Mouse (Mus musculus) urinary bladder, postnatal 25 days (tissue): ENCODE measurements around the gene Taf12.
A peak's percentile ranks its signal among the peaks of the same experiment; 100 is the strongest.
"Not testable (repeated sequence)": the region's sequence is repeated elsewhere in the genome, so short reads cannot be mapped to it uniquely, and the experiment has no call there.

ENCODE experiments used
- DNase-seq: peaks from one replicate; pipeline ENCODE4 v3.0.0; 2022; ENCODE audit warnings: low spot score

The Taf12 gene

DNA sequence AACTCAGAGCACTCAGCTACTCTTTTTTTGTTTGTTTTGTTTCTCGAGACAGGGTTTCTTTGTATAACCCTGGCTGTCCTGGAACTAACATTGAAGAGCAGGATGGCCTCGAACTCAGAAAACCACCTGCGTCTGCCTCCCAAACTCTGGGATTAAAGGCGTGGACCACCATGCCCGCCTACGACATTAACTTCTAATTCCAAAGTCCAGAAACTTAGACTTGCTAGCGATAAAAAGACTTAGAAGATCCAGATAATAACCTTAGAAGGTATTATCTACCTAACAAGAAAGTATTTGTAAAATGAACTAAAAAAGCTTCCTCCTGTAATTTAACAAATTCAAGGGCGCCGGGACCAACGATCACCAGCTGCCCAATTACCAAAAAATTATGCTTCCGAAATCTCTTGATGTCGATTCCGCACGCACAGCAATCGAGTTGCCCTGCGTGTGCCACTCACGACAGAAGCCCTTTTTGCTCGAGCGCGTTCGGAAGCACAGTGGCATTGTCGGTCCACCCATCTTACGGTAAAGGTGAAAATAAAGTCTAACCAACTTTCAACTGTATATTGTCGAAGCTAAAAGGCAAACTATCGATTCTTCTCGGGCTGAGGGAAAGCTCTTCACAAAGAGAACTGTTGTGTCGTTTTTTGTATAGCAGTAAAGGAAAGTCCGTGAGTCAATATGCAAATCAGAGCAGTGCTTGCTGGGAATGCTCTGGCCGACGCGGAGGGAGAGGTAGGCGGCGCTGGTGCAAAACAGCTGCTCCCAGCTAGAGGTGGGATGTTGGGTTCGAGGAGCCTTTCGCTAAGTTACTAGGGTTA, 4.2 kb upstream of the Taf12 start:
- DNase-seq, result peak; percentile 75

DNA sequence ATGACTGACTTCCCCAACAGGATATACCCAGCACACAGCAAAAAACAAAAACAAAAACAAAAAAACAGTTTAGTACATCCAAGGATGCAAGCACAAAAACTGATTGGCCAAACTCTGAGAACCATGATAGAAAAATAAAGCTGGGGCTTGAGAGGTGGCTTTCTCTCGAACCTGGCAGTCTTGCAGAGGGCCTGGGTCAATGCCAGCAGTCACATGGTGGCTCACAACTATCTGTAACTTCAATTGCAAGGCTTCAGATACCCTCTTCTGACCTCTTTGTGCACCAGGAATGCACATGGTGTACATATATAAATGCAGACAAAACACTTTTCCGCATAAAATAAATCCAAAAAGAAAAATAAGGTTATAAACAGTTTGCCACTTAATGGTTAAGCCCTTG, 1.0 kb upstream of the Taf12 start:
- no peak for DNase-seq

DNA sequence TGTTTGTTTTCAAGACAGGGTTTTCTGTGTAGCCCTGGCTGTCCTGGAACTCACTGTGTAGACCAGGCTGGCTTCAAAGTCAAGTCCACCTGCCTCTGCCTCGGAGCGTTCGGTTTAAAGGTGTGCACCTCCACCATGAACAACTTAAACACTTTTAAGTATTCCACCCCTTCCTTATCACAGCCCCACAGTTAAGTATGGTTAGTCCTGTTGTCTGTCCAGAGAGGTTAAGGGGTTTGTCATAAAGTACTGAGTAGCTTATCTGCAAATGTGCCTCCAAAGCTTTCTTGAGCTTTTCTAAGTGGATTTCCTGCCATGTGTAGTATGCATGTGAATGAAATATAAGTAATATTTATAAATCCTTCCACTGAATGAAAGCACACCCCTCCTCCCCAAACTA, 1.8 kb downstream of the Taf12 start:
- DNase-seq, result no peak

DNA sequence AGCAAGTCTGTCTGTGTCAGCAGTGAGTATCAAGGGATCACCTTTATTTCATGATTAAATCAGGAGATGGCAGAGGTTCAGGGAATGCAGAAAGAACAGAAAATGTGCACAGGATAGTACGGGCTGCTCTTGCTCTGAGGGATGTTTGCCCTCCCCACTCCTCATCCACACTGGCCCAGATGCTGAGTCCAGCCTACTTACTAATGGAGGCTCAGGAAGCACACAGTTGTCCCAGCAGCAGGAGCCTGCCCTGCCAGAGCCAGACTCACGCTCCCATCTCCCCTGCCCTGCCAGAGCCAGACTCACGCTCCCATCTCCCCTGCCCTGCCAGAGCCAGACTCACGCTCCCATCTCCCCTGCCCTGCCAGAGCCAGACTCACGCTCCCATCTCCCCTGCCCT, 14.7 kb downstream of the Taf12 start:
- not testable (repeated sequence) for DNase-seq

DNA sequence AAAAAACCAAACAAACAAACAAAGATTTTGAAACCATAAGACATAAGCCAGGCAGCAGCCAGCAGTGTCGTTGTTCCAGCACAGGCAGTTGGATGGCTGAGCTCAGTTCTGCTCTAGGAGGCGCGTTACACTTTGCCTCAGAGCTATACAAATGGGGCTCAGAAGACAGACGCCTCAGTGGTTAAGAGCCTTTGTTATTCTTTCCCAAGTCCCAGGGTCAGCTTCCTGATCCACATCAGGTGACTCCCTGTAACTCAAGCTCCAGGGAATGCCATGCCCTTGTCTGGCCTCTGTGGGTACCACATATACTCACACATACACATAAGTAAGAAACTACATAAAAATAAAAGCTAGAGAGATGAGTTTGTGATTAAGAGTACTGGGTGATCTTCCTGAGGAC, 16.9 kb downstream of the Taf12 start:
- no peak for DNase-seq

DNA sequence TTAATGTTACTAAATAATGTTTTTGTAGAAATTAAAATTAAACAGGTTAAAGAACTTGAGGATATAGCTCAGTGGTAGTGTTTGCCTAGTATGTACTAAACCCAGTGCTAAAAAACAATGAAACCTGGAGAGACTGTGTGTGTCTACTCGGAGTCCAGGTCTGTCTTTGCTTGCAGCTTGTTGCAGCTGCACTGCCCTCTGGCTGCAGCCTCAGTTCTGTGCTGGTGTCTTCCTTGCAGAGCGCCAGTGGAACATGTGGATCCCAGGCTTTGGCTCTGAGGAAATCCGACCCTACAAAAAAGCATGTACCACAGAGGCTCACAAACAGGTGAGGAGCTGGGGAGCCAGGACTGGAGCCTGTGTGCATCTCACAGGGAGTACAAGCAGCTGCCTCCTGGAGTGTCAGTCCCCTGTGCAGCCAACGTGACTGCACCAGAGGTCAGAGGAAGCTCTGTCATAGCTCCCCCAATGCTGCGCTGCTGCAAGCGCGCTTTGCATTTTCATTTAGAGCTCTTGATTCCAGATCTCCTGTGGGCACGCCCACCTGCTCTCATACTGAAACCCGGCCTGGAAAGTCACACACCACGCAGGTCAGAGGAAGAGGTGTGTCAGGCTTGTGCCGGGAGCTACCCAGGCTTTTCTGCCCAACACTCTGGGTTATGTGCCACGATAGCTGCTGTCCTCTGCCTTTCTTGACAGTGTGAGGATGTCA, 17.6 kb downstream of the Taf12 start:
- no peak for DNase-seq

DNA sequence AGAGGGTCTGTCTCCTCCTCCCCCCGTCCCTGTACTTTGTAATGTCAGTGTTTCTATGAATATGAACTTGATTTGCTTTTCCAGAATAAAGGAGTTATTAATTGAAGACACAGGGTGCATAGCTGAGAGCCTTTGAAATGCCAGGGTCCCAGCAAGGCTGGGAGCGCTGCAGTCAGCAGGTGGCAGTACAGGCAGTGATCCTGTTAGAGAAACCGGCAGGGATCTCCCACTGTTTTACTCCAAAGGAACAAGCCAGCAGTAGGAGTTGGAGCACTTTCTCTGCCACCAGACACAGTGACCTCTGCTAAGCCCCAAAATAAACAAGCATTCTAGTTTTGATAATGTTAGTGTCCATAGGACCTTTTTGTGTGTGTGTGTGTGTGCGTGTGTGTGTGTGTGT, 18.8 kb downstream of the Taf12 start:
- DNase-seq, result no peak

DNA sequence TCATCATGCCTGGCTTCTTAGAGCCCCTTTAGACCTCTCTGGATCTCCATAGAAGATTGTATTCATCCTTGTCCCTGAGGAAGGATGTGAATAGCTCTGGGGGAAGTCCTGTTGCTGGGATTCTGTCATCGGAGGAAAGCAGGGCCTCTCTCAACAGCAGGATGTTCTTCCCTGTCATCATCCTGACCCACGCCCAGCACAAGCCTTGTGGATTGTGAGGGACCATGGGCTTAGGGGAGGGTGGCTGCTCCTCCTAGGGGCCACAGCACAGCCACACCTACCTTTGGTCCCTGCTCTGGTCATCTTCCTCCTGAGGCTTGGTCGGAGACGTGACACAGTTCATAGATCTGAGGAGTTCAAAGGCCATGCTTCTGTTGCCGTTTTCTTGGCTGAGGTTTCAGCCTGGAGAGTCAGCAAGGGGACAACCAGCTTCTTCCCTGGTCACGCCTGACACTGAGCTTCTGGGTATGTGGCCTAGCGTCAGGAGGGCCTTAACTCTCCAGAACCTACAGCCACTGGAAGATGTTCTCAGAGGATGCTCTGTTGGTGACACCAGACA, 19.6 kb downstream of the Taf12 start:
- no peak for DNase-seq

DNA sequence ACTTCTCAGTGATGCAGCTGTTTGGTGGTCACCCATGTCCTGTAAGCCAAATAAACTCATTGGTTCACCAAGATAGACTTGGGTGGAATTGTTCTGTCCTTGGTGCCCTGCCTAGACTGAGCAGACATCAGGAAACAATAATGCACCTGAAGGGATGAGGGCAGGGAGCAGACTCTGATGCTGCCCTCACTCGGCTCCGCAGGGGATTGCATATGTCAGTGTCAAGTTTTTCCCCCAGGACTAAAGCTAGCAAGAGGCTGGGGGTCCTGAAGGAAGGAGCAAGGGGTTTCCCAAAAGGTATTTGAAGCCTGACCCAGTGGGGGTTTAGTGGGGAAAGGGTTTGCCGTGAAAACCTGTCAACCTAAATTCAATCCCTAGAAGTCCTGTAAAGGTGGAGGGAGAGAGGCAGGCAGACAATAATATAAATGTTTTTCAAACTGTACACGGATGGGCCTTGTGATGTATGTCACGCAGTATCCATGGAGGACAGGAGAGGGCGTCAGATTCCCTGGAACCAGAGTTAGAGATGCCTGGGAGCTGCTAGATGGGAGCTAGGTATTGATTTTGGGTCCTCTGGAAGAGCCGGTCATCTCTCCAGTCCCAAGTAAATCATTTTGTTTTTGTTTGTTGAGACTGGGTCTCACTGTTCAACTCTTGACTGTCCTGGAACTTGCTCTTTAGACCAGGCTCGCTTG, 21.7 kb downstream of the Taf12 start:
- no peak for DNase-seq

DNA sequence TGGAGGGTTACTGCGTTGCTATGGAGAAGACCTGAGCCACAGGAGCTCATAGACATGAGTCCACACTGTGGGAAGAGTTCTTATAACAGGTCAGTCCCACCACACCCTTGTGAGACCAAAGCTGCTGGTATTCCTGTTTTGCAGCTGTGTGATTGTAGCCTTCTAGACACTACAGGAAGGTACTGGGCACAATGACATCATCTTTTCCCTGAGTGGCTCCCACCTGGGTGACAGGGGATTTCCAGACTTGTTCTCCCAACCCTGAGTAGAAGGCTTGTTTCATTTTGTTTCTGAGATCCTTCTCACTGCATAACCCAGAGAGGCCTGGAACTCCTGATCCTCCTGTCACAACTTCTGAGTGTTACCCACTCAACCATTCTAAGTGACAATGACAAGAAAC, 25.7 kb downstream of the Taf12 start:
- DNase-seq, result no peak

DNA sequence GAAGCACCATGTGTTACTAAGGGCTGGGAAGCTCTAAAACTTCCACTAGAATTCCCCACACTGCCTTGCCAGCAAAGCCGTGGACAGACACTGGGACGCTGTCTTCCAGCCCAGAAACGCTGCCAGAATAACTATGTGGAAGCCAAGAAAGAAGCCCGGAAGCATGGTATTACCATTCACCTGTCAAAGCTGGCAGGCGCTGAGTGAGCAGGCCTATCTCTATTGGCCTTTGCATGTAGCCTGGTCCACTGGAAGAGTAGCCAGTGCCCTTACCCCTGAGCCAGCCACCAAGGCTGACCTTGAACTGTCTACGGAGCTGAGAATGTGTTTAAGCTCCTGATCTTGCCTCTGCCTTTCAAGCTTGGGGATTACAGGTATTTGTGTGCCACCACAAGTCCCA, 27.3 kb downstream of the Taf12 start:
- DNase-seq, result no peak

DNA sequence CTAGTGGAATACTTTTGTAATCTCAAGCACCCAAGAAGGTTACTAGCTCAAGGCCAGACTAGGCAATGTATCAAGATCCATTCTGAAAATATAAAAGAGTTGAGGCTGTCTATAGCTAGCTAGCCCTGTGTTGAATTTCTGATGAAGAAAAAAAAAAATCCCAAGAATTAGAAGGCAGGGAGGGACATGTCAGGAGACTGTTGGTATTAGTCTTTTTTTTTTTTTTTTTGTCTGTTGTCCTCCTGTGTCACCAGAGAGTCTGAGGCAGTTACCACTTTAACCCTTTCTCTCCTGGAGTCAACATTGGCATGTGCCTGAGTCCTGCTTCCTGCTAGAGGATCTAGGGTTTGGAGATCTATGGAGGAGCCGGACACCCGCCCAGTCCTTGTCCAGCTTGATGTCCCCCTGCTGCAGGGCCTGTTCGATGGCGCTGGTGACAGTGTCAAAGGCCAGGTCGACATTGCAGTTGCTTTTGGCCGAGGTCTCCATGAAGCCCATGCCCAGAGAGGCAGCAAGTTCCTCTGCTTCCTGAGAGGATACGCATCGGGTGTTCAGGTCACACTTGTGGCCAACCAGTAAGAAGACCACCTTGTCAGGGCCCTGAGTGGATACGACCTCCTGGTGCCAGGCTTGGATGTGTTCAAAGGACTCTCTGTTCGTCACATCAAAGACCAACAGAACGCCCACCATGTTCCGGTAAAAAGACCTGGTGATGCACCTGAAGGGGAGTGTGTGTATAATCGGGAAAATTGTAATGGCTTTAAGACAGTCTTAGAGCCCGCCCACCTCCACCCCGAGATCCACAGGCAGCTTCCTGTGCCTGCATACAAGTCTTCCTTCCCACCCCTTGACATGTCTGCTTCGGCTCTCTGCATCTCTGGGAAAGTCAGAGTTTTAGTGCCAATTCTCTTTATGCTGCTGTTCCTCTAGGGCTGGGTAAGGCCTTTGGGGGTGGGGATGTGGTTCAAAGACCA, 28.1 kb downstream of the Taf12 start:
- DNase-seq, result no peak

DNA sequence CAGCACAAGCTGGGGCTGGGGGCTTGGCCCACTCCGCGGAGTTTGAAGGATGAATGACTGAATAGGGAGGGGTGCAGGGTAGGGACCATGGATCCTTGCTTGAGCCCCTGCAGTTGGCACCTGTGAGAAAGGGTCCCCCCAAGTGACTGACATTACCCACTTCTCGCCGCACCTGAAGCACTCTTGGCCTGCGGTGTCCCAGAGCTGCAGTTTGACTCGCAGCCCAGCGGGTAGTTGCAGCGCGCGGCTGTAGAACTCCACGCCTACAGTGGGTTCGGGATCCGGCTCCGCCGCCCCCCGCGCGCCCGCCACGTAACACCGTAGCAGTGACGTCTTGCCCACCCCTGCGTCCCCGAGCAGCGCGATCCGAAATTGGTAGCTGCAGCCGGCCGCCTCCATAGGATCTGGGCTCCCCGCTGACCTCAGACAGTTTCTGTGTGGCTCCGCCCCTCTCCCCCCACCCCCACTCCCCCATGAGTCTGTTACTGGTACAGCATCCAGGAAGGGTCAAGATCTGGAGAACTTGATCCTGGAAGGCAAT, 28.8 kb downstream of the Taf12 start, which contains the start of gene Rab42:
Rab42 (minus strand) TSS at position 447 of the 541 bp plus-strand sequence.
- peak; percentile 36 for DNase-seq

DNA sequence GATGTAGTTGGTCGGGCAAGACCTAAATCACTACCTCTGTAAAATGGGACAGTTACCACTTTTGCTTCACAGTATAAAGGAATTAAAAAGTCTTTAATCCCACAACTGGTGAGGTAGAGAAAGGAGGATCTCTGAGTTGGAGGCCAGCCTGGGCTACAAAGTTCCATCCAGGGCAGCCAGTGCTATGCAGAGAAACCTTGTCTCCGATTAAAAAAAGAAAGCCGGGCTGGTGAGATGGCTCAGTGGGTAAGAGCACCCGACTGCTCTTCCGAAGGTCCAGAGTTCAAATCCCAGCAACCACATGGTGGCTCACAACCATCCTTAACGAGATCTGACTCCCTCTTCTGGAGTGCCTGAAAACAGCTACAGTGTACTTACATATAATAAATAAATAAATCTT, 29.3 kb downstream of the Taf12 start:
- not testable (repeated sequence) for DNase-seq

DNA sequence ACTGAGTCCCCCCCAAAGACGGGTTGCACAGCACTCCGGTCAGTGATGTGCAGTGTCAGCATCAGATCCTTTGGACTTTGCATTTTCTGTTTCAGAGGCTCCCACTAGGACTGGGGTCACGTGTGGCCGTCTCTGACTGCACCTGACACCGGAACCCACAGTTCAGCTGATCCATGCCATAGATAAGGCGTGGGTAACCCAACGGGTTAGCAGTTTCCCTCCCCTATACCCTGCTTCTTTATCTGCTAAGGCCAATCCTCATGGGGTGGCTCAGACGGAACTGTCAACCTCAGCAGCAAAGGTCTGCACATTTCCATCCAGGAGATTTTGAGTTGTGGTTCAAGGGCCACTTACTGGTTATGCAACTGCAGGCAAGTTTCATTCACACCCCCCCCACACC, 31.1 kb downstream of the Taf12 start:
- no peak for DNase-seq

DNA sequence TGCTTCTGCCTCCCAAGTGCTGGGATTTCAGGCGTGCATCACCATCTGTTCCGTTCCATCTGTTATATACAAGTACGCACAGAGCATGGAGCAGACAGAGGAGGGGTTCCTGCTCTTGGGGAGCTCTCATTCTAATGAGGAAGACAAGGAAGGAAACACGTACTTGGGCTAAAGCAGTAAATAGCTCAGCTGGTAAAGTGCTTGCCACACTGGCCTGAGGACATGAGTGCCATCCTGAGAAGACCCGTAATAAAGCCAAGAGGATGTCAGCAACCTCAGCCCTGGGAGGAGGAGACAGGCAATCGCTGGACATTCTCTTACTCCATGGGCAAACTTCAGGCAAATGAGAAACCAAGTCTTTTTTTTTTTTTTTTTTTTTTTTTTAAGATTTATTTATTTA, 31.8 kb downstream of the Taf12 start:
- no peak for DNase-seq

DNA sequence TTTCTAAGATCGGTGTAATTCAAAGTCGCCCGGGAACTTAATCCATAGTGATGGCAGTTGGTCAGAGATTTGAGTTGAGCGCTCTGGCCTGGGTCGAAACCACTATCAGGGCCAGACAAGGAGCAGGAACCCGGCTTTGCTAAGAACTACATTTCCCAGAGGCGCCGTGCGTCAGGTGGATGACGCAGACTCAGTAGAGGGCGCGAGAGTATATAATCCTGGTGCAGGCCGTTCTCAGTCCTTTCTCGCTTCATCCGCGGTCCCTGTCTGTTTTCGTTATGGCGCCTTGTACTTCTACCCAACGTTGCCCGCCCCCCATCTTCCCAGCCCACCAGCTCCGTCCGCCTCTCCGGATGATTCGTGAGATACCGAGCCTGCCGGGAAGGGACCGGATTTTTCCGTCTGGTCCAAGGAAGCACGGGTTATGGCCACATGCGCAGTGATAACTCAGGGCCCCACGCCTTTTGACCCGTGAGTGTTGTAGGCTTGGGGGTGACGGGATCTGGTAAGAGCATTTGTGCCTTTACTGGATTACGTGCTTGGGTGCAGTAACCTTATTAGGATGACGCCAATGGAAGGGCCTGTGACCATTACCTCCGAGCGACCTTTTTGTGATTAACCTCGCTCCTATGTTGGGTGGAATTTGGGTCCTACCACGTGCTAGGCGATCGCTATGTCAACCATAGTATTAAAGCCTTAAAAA, 34.4 kb downstream of the Taf12 start:
- peak; percentile 81 for DNase-seq

DNA sequence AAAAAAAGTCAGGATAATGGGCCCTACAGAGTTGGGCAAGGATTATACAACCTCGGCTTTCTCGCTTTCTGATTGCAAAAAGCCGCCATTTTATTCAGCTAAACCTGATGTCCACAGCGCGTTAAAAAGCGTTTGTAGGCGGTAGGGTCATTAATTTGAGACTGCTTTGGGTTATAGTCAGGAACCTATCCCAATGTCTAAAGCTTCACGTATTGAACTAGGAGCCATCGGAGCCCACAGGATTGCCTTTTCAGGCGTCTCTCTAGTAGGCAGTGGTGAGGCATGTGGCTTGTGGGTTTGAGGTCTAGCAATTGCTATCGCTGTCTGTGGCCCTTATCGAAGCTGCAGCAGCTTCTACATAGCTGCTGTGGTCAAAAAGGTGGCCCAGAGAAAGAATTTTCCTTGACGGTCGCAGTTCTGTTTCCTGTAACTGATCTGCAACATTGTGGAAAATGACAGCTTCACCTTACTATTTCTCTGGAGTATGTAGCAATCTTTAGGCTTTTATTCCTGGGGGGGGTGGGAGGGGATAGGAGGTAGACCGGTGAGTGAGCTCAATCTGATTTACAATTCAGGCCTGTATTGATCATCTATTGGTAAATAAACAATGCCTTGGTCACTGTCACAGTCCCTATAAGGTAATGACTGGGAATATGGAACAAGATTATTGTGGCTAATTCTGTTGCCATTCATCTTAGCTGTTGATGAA, 35.1 kb downstream of the Taf12 start:
- no peak for DNase-seq

DNA sequence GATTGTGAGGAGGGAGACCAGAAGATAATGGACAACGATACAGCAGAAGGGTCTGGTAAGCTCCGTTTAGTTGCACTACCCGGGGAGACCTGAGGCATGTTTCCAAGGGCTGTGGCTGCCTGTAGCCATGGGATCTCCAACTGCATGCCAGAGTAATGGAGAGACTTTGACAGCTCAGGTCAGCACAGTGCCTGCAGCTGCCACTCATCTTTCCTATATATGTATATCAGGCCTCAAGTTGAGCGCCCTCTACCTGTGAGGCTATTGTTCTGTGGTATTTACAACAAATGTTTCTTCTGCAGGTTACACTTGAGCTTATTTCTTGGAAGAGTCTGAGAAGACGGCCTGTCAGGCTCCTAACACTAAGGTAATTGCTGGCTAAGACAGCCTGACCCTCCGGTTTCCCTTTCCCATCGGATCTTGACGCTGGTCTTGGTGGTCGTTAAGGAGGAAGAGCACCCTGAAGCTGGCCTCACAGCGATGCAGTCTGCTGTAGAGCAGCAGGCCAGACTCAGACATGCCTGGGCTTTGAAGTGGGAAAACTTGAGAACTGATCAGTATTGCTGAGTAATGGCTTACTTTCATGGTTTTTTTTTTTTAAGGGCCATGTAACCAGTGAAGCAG, 35.8 kb downstream of the Taf12 start:
- peak; percentile 45 for DNase-seq
